Mouse (Mus musculus): ENCODE data around the gene Gosr2.

DNA sequence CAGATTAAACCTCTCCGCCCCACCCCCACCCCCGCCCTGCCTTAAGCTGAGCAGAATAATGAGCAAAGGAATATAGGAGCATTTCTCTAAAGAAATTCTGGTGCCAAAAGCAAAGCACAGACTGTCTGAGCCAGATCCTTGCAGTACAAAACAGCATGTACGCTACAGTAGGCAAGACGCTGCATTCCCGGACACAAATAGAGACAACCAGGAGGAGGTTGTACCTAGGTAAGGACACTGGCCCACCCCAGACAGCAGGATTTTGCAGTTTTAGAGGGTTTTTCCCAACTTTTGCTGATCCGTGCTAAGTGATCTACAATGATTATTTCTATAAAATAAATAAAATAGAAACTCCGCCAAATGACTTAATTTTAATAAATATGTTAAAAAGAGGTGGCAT, 49.0 kb downstream of the Gosr2 start:
- TF ChIP-seq GATA1 (IDR thresholded peaks at IDR 0.05; ENCODE audit: low read length), result no peak
- no peak for TF ChIP-seq TAL1 (IDR thresholded peaks at IDR 0.05; ENCODE audit: low read length)
